Mouse (Mus musculus): ENCODE measurements around the gene Bcl10.
"Not testable (repeated sequence)": the region's sequence is repeated elsewhere in the genome, so short reads cannot be mapped to it uniquely, and the experiment has no call there.

The Bcl10 gene

GRCm38 (mm10) chr3:145922019-145922854 lies at the start of gene Bcl10:
Gene Bcl10 (plus strand): TSS chr3:145922804.
- no peak for DNase-seq

GRCm38 (mm10) chr3:145873271-145873670 lies 49.3 kb upstream of the Bcl10 start:
- DNase-seq, result no peak

- DNase-seq, result no peak
These were observed 48.5 kb upstream of the Bcl10 start for GRCm38 (mm10) chr3:145874126-145874525.

GRCm38 (mm10) chr3:145876120-145876519 lies 46.5 kb upstream of the Bcl10 start:
- DNase-seq, result no peak

GRCm38 (mm10) chr3:145878867-145879266 lies 43.7 kb upstream of the Bcl10 start:
- DNase-seq, result not testable (repeated sequence)

- DNase-seq, result no peak
These were observed 42.3 kb upstream of the Bcl10 start for GRCm38 (mm10) chr3:145880335-145880734.

- DNase-seq, result no peak
These were observed 40.3 kb upstream of the Bcl10 start for GRCm38 (mm10) chr3:145882076-145882874.

- DNase-seq, result no peak
These were observed 39.4 kb upstream of the Bcl10 start for GRCm38 (mm10) chr3:145883233-145883632.

- peak; percentile 37 for DNase-seq
These were observed 37.2 kb upstream of the Bcl10 start for GRCm38 (mm10) chr3:145885376-145885775.

GRCm38 (mm10) chr3:145885851-145886464 lies 36.6 kb upstream of the Bcl10 start:
- DNase-seq, result no peak

GRCm38 (mm10) chr3:145887430-145887971 lies 35.1 kb upstream of the Bcl10 start:
- DNase-seq, result no peak

GRCm38 (mm10) chr3:145890346-145891132 lies 32.1 kb upstream of the Bcl10 start:
- DNase-seq, result no peak

GRCm38 (mm10) chr3:145892451-145892850 lies 30.2 kb upstream of the Bcl10 start:
- DNase-seq, result no peak

- DNase-seq, result no peak
These were observed 28.5 kb upstream of the Bcl10 start for GRCm38 (mm10) chr3:145894131-145894530.

- DNase-seq, result no peak
These were observed 24.9 kb upstream of the Bcl10 start for GRCm38 (mm10) chr3:145897749-145898148.

GRCm38 (mm10) chr3:145899832-145900231 lies 22.8 kb upstream of the Bcl10 start:
- DNase-seq, result no peak

GRCm38 (mm10) chr3:145903530-145903929 lies 19.1 kb upstream of the Bcl10 start:
- DNase-seq, result no peak

GRCm38 (mm10) chr3:145904850-145905776 lies 17.5 kb upstream of the Bcl10 start:
- peak; percentile 83 for DNase-seq

GRCm38 (mm10) chr3:145906582-145906981 lies 16.0 kb upstream of the Bcl10 start:
- DNase-seq, result no peak

GRCm38 (mm10) chr3:145912512-145912911 lies 10.1 kb upstream of the Bcl10 start:
- DNase-seq, result no peak

- DNase-seq, result no peak
These were observed 9.3 kb upstream of the Bcl10 start for GRCm38 (mm10) chr3:145913263-145913662.

Measured in right cerebral cortex, postnatal 4 days (tissue).